Mouse (Mus musculus): ENCODE data around the gene Gpx4. TPM values are rescaled to one million over a fixed set of nuclear protein-coding genes. Genes with fewer than 3 reads are reported as not detected.

Gene Gpx4
- polyA plus RNA-seq, 1 experiment from 2014 or later = 472 TPM

DNA sequence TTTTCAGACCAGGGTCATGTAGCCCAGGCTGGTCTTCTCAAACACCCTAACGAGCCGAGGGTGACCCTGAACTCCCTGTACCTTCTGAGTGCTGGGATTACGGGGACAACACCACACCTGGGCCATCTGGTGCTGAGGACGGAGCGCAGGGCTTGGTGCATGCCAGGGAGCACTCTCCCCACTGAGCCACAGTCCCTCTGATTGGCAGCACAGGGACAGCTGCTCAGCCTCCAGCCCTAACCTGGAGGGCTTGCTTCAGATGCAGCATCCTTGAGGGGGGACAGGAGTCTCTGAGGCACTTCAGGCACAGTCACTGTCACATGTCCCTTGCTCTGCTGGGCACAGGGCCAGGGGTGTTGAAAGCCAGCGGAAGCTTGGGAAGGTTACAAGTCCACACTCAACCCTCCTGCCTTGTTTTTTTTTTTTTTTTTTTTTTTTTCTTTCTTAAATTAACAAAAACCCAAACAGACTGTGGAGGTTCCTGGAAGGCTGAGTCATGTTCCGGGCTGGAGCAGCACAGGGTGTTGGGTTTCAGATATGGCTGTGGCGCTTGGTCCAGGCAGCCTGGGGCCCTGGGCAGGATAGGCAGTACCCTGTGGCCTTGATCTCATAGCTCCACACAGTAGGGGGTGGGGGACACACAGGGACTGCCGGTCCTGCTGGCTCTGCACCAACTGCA lies 24.0 kb downstream of the Gpx4 start:
- Histone ChIP-seq H3K36me3 (no peaks in the 10 kb centered on the region), H3K9me3 (no peaks in the 10 kb centered on the region), H3K4me2 (replicated peaks) (no peak overlapping the region), H3K27me3 (no peaks in the 10 kb centered on the region), H3K4me3 (no peak overlapping the region), H3K4me1 (no peaks in the 10 kb centered on the region), H3K27ac (replicated peaks) (0 out of 2 replicates have a peak overlapping the region, but pooled peaks have one; percentile 3), H3K9ac (replicated peaks) (no peak overlapping the region)
- 66% methylated on average over 9 of the region's 9 CpGs for WGBS
- ATAC-seq (replicated peaks) = no peak

DNA sequence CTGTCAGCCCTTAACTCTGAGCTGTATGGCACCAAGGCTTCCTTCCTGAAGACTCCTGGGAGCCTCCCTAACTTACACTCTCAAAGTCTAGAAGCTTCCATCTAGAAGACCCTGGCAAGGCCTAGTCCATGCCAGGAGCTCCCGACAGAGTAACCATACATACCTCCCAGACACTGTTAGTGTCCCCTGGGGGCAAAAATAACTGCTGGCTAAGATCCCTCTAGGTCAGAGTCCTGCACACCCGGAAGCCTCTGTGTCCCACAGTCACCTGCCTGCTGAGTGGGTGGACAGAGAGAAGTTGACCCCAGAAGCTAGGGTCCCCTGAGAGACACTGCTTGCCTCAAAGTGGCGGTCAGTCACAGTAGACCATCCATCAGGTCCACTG lies 24.5 kb downstream of the Gpx4 start:
- Histone ChIP-seq H3K4me3 (no peak overlapping the region), H3K27ac (replicated peaks) (no peak overlapping the region), H3K27me3 (no peaks in the 10 kb centered on the region), H3K36me3 (no peaks in the 10 kb centered on the region), H3K4me2 (replicated peaks) (no peak overlapping the region), H3K9me3 (no peaks in the 10 kb centered on the region), H3K4me1 (no peaks in the 10 kb centered on the region), H3K9ac (replicated peaks) (no peak overlapping the region)
- no peak for ATAC-seq (replicated peaks)
- 84% methylated on average over 3 of the region's 3 CpGs for WGBS

DNA sequence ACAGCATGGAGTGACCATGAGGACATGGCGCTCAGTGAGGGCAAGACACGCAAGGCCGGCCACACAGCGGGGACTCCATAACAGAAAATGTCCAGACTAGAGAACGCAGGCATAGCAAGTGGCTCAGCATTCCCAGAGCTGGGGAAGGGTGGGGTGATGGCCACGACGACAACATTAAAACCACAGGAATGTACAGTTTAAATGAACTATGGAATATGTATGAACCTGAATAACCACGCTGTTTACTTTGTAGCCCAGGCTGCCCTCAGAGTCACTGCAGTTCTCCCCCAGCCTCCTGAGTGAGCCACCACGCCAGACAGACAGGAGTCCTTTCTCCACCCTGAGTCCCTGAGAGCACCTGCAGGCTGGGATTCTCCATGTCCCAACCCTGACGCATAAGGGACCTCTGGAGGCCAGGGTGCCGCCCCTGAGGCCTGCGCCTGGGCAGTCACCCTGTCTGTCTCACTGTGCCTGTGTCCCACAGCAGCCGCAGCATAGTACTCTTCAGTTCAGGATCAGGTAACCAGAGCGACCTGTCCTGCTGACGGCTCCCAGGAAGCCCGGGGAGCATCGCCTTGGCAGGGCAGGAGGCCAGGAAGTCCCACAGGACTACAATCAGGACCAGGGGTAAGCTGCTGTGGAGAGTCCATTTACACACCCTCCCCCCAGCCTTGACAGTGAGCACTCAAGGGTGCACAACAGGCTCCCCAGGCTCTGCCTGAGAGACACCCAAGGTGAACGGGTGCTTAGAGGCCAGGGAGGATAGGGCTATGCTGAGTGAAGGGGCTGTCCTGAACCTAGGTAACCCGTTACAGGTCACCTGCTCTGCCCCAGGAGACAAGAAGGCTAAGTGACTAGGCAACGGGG lies 25.9 kb downstream of the Gpx4 start:
- Histone ChIP-seq H3K9ac (replicated peaks) (no peak overlapping the region), H3K4me1 (no peaks in the 10 kb centered on the region), H3K9me3 (no peaks in the 10 kb centered on the region), H3K27me3 (no peaks in the 10 kb centered on the region), H3K4me3 (no peak overlapping the region), H3K27ac (replicated peaks) (no peak overlapping the region), H3K36me3 (no peaks in the 10 kb centered on the region), H3K4me2 (replicated peaks) (no peak overlapping the region)
- WGBS = 84% methylated on average over 20 of the region's 20 CpGs
- no peak for ATAC-seq (replicated peaks)

- no peak overlapping the region for H3K9ac ChIP-seq (replicated peaks)
- no peak overlapping the region for H3K4me2 ChIP-seq (replicated peaks)
- no peaks in the 10 kb centered on the region for H3K27me3 ChIP-seq
- ATAC-seq (replicated peaks) = no peak
- H3K9me3 ChIP-seq = no peaks in the 10 kb centered on the region
- H3K4me3 ChIP-seq = no peak overlapping the region
- H3K36me3 ChIP-seq = peaks cover 5% of the 10 kb centered on the region; the same call in 1 of the 2 replicates
- H3K27ac ChIP-seq (replicated peaks) = no peak overlapping the region
- H3K4me1 ChIP-seq = no peaks in the 10 kb centered on the region
- WGBS = 23% methylated on average over 28 of the region's 28 CpGs
Measured at GRCm38 (mm10) chr10:80074813-80075601, 28.0 kb downstream of the Gpx4 start.

GRCm38 (mm10) chr10:80075924-80076323 lies 29.0 kb downstream of the Gpx4 start:
- 33% methylated on average over 1 of the region's 1 CpGs for WGBS

GRCm38 (mm10) chr10:80076386-80076785 lies 29.4 kb downstream of the Gpx4 start:
- no peaks in the 10 kb centered on the region for H3K4me1 ChIP-seq
- H3K4me2 ChIP-seq (replicated peaks) = no peak overlapping the region
- no peak for ATAC-seq (replicated peaks)
- H3K4me3 ChIP-seq = no peak overlapping the region
- no peak overlapping the region for H3K9ac ChIP-seq (replicated peaks)
- no peaks in the 10 kb centered on the region for H3K27me3 ChIP-seq
- 94% methylated on average over 4 of the region's 4 CpGs for WGBS
- H3K9me3 ChIP-seq = no peaks in the 10 kb centered on the region
- H3K36me3 ChIP-seq = peaks cover 16% of the 10 kb centered on the region
- H3K27ac ChIP-seq (replicated peaks) = no peak overlapping the region

More at GRCm38 (mm10) chr10:80075924-80076323, 29.0 kb downstream of the Gpx4 start:
- H3K27ac ChIP-seq (replicated peaks) = no peak overlapping the region
- H3K27me3 ChIP-seq = no peaks in the 10 kb centered on the region
- no peak overlapping the region for H3K4me2 ChIP-seq (replicated peaks)
- H3K36me3 ChIP-seq = peaks cover 11% of the 10 kb centered on the region
- H3K4me3 ChIP-seq = no peak overlapping the region
- no peaks in the 10 kb centered on the region for H3K4me1 ChIP-seq
- ATAC-seq (replicated peaks) = no peak
- H3K9ac ChIP-seq (replicated peaks) = no peak overlapping the region
- H3K9me3 ChIP-seq = no peaks in the 10 kb centered on the region

DNA sequence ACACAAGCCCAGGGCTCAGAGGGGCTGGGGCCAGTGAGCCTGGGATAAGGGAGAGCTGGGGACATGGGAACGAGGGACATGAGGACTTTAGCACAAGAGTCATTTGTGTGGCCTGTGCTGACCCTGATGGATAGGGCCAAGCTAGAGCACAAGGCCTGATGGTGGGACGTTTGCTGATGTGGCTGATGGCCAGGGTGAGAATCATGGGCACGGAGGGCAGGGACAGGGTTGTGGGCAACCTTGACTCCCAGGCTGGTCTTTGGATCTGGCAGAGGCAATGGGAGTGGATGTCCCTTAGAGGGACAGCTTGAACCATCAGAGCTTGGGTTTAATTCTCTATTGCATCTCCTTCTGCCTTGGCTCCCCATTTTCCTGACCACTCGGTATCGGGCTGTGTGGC lies 30.3 kb downstream of the Gpx4 start:
- H3K9ac ChIP-seq (replicated peaks) = no peak overlapping the region
- H3K36me3 ChIP-seq = peaks cover 25% of the 10 kb centered on the region
- H3K9me3 ChIP-seq = no peaks in the 10 kb centered on the region
- no peak overlapping the region for H3K4me3 ChIP-seq
- ATAC-seq (replicated peaks) = no peak
- no peaks in the 10 kb centered on the region for H3K4me1 ChIP-seq
- 85% methylated on average over 5 of the region's 5 CpGs for WGBS
- no peak overlapping the region for H3K4me2 ChIP-seq (replicated peaks)
- H3K27ac ChIP-seq (replicated peaks) = no peak overlapping the region
- no peaks in the 10 kb centered on the region for H3K27me3 ChIP-seq

GRCm38 (mm10) chr10:80078366-80078765 lies 31.4 kb downstream of the Gpx4 start:
- Histone ChIP-seq H3K4me1 (no peaks in the 10 kb centered on the region), H3K27me3 (no peaks in the 10 kb centered on the region), H3K36me3 (peaks cover 27% of the 10 kb centered on the region), H3K27ac (replicated peaks) (no peak overlapping the region), H3K9me3 (no peaks in the 10 kb centered on the region), H3K9ac (replicated peaks) (no peak overlapping the region), H3K4me3 (no peak overlapping the region), H3K4me2 (replicated peaks) (no peak overlapping the region)
- 76% methylated on average over 1 of the region's 1 CpGs for WGBS
- no peak for ATAC-seq (replicated peaks)

GRCm38 (mm10) chr10:80080396-80081070 lies 33.6 kb downstream of the Gpx4 start:
- no peak for ATAC-seq (replicated peaks)
- WGBS = 88% methylated on average over 16 of the region's 16 CpGs
- H3K4me1 ChIP-seq = peaks cover 10% of the 10 kb centered on the region
- no peak overlapping the region for H3K4me3 ChIP-seq
- no peak overlapping the region for H3K27ac ChIP-seq (replicated peaks)
- no peaks in the 10 kb centered on the region for H3K9me3 ChIP-seq
- H3K9ac ChIP-seq (replicated peaks) = no peak overlapping the region
- H3K4me2 ChIP-seq (replicated peaks) = no peak overlapping the region
- H3K36me3 ChIP-seq = peaks cover 32% of the 10 kb centered on the region
- H3K27me3 ChIP-seq = no peaks in the 10 kb centered on the region

DNA sequence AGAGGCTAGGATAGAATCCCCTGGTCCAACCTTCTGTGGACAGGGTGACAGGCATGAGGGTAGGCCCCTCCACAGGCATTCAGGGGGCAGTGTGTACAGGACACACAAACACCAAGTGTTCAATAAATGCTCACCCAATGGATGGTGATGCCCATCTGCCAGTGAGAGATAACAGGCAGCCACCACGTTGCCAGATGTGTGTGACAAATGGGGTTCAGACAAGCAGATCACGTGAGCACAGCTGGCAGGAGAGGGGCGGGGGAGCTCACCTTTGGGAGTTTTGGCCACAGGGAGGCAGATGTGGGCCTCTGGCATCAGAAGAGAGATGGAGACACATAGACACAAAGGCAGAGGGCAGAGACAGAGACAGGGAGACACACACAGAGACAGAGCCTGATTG lies 34.1 kb downstream of the Gpx4 start:
- no peak for ATAC-seq (replicated peaks)
- Histone ChIP-seq H3K9ac (replicated peaks) (no peak overlapping the region), H3K9me3 (no peaks in the 10 kb centered on the region), H3K36me3 (peaks cover 32% of the 10 kb centered on the region), H3K27ac (replicated peaks) (no peak overlapping the region), H3K4me1 (peaks cover 10% of the 10 kb centered on the region), H3K4me2 (replicated peaks) (no peak overlapping the region), H3K4me3 (no peak overlapping the region), H3K27me3 (no peaks in the 10 kb centered on the region)
- WGBS = 89% methylated on average over 3 of the region's 3 CpGs

- H3K27me3 ChIP-seq = no peaks in the 10 kb centered on the region
- peaks cover 27% of the 10 kb centered on the region for H3K36me3 ChIP-seq
- 56% methylated on average over 9 of the region's 9 CpGs for WGBS
- no peak overlapping the region for H3K4me2 ChIP-seq (replicated peaks)
- H3K9ac ChIP-seq (replicated peaks) = no peak overlapping the region
- peak overlapping the region; percentile 27; the same call in 1 of the 2 replicates for H3K27ac ChIP-seq (replicated peaks)
- no peak overlapping the region for H3K4me3 ChIP-seq
- no peak for ATAC-seq (replicated peaks)
- H3K9me3 ChIP-seq = no peaks in the 10 kb centered on the region
- H3K4me1 ChIP-seq = peaks cover 10% of the 10 kb centered on the region
Measured at GRCm38 (mm10) chr10:80084817-80085487, 38.0 kb downstream of the Gpx4 start.
